Mouse (Mus musculus): Measurements from ENCODE around the gene Farsa. TPM values are rescaled to one million over a fixed set of nuclear protein-coding genes. Genes with fewer than 3 reads are reported as not detected.
A peak's percentile ranks its signal among the peaks of the same experiment; 100 is the strongest.
"Not testable (repeated sequence)": the region's sequence is repeated elsewhere in the genome, so short reads cannot be mapped to it uniquely, and the experiment has no call there.

Gene Farsa
- polyA plus RNA-seq, 1 experiment from 2014 or later, result 103 TPM

GRCm38 (mm10) chr8:84822723-84823122, 34.1 kb upstream of the Farsa start, which contains the start of gene Dand5:
TSS of gene Dand5 (minus strand) at chr8:84822823.
- Histone ChIP-seq H3K27ac (no peak within 1 kb of the TSS), H3K4me2 (peak within 1 kb of the TSS; percentile 56), H3K9me3 (replicated peaks) (no peaks in the 10 kb centered on the region), H3K36me3 (no peaks in the 10 kb centered on the region), H3K4me1 (peaks cover 9% of the 10 kb centered on the region), H3K9ac (no peak within 1 kb of the TSS), H3K4me3 (replicated peaks) (peak within 1 kb of the TSS; percentile 25), H3K27me3 (no peaks in the 10 kb centered on the region)
- 50% methylated on average over 3 of the region's 3 CpGs for WGBS
- no peak; the same call in 1 of the 2 replicates for ATAC-seq (replicated peaks; ENCODE audit: low FRiP score)

DNA sequence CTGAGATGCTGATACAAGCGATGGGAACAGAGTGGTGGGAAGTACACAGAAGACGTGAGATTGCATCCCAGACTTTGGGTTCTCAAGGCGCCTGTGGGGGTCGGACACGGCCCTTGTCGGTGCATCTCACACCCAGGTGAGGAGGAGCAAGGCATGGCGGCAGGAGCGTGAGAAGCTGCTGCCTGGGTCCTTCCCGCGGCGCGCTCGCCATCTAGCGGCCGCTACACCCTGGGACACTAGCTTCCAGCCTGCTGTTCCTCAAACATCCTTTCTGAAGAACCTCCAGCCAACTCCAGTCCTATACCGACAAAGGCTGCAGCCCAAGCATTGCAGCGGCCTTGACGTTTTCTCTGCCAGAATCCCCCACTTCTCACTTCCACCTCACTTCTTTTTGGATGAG, 33.1 kb upstream of the Farsa start:
- 1% methylated on average over 18 of the region's 18 CpGs for WGBS

GRCm38 (mm10) chr8:84825636-84826035, 31.2 kb upstream of the Farsa start:
- H3K4me1 ChIP-seq, result peaks cover 9% of the 10 kb centered on the region
- WGBS, result 56% methylated on average over 4 of the region's 4 CpGs
- H3K9me3 ChIP-seq (replicated peaks), result no peaks in the 10 kb centered on the region
- no peak overlapping the region for H3K9ac ChIP-seq
- H3K36me3 ChIP-seq, result no peaks in the 10 kb centered on the region
- H3K27ac ChIP-seq, result no peak overlapping the region
- no peak for ATAC-seq (replicated peaks; ENCODE audit: low FRiP score)
- no peaks in the 10 kb centered on the region for H3K27me3 ChIP-seq
- no peak overlapping the region for H3K4me3 ChIP-seq (replicated peaks)
- no peak overlapping the region for H3K4me2 ChIP-seq

More for the DNA sequence above, 33.1 kb upstream of the Farsa start:
- no peak overlapping the region for H3K27ac ChIP-seq
- H3K9ac ChIP-seq, result no peak overlapping the region
- peaks cover 9% of the 10 kb centered on the region for H3K4me1 ChIP-seq
- H3K9me3 ChIP-seq (replicated peaks), result no peaks in the 10 kb centered on the region
- H3K4me3 ChIP-seq (replicated peaks), result peak overlapping the region; percentile 25
- peak overlapping the region; percentile 56 for H3K4me2 ChIP-seq
- ATAC-seq (replicated peaks; ENCODE audit: low FRiP score), result peak; percentile 80
- H3K36me3 ChIP-seq, result no peaks in the 10 kb centered on the region
- no peaks in the 10 kb centered on the region for H3K27me3 ChIP-seq

- WGBS, result 92% methylated on average over 2 of the region's 2 CpGs
- not testable (repeated sequence) for H3K9me3 ChIP-seq (replicated peaks); H3K4me3 ChIP-seq (replicated peaks); H3K4me2 ChIP-seq; H3K27me3 ChIP-seq; H3K27ac ChIP-seq; H3K9ac ChIP-seq; H3K36me3 ChIP-seq; ATAC-seq (replicated peaks; ENCODE audit: low FRiP score)
- H3K4me1 ChIP-seq, result peaks cover 10% of the 10 kb centered on the region
Measured at GRCm38 (mm10) chr8:84826518-84826917, 30.3 kb upstream of the Farsa start.

- H3K4me1 ChIP-seq, result peaks cover 34% of the 10 kb centered on the region
- H3K27me3 ChIP-seq, result no peaks in the 10 kb centered on the region
- WGBS, result 82% methylated on average over 11 of the region's 11 CpGs
Measured at GRCm38 (mm10) chr8:84831490-84831889, 25.3 kb upstream of the Farsa start, which contains the start of gene Gadd45gip1. TSS of gene Gadd45gip1 (plus strand) at chr8:84831522.

DNA sequence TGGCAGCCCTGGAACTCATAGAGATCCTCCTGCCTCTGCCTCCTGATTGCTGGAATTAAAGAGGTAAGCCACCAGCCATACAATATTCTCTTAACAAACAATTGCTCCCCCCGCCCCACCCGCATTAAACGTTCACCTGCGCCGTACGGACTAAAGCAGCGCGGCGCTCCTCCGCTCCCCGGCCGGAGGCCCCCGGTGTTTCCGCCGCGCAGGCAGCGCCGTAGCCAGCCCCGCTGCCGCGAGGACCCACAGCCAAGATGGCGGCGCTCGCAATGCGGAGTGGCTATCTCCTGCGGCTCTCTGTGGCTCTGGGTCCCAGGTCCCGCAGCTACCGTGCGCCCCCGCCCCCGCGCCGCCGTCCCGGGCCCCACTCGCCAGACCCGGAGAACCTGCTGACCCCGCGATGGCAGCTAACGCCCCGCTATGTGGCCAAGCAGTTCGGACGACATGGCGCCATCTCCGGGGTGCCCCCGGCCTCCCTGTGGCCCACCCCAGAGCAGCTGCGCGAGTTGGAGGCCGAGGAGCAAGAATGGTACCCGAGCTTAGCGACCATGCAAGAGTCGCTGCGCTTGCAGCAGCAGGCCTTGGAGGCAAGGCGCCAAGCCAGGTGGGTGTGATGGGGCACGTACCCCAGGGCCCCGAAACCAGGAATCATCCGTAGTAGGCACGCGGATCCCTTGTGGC, 24.6 kb upstream of the Farsa start:
- Histone ChIP-seq H3K4me3 (replicated peaks) (peak overlapping the region; percentile 89), H3K9me3 (replicated peaks) (no peaks in the 10 kb centered on the region), H3K9ac (peak overlapping the region; percentile 96), H3K36me3 (peaks cover 37% of the 10 kb centered on the region), H3K4me1 (peaks cover 41% of the 10 kb centered on the region), H3K27ac (peak overlapping the region; percentile 94), H3K27me3 (no peaks in the 10 kb centered on the region), H3K4me2 (peak overlapping the region; percentile 68)
- under 1% methylated on average over 57 of the region's 59 CpGs for WGBS
- ATAC-seq (replicated peaks; ENCODE audit: low FRiP score), result peak; percentile 59

More at GRCm38 (mm10) chr8:84831490-84831889, 25.3 kb upstream of the Farsa start, which contains the start of gene Gadd45gip1:
- H3K4me2 ChIP-seq, result peak within 1 kb of the TSS; percentile 68
- ATAC-seq (replicated peaks; ENCODE audit: low FRiP score), result no peak
- H3K9ac ChIP-seq, result peak within 1 kb of the TSS; percentile 96
- H3K27ac ChIP-seq, result peak within 1 kb of the TSS; percentile 94
- H3K36me3 ChIP-seq, result peaks cover 31% of the 10 kb centered on the region
- H3K9me3 ChIP-seq (replicated peaks), result no peaks in the 10 kb centered on the region
- H3K4me3 ChIP-seq (replicated peaks), result peak within 1 kb of the TSS; percentile 89

GRCm38 (mm10) chr8:84832759-84833742, 23.7 kb upstream of the Farsa start:
- H3K9ac ChIP-seq, result peak overlapping the region; percentile 96
- WGBS, result 55% methylated on average over 10 of the region's 10 CpGs
- no peaks in the 10 kb centered on the region for H3K9me3 ChIP-seq (replicated peaks)
- H3K4me2 ChIP-seq, result peak overlapping the region; percentile 68
- peaks cover 49% of the 10 kb centered on the region for H3K4me1 ChIP-seq
- peak overlapping the region; percentile 94 for H3K27ac ChIP-seq
- no peak for ATAC-seq (replicated peaks; ENCODE audit: low FRiP score)
- peak overlapping the region; percentile 89 for H3K4me3 ChIP-seq (replicated peaks)
- H3K27me3 ChIP-seq, result no peaks in the 10 kb centered on the region
- peaks cover 46% of the 10 kb centered on the region for H3K36me3 ChIP-seq

DNA sequence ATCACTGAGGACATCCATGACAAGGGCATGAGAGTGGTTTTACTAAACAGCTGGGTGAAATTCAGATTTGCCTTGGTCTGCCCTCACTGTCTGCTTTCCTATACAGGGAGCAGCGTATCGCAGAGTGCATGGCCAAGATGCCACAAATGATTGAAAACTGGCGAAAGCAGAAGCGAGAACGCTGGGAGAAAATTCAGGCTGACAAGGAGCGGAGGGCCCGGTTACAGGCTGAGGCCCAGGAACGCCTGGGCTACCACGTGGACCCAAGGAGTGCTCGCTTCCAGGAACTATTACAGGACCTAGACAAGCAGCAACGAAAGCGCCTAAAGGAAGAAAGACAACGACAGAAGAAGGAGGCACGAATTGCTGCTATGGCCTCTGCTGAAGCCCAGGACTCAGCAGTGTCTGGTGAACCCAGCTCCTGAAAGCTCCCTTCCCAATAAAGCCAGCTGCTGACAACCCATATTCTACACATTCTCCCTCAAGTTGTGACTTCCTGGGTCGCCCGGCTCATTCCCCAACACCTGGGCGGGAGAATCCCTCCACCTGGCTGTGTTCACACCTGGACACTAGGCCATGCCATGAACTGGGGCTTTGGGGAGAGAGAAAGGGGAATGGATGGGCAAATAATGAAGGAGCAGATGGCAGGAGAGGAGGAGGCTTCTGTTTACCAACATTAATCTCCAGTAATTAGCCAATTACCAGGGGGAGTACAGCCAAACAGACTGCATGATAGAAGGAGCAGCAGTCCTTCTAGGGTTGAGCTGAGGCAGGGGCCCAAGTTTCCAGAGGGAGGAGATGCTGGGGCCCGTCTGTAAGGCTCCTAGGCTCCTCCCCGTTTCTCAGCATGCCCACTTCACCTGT, 22.6 kb upstream of the Farsa start:
- peaks cover 59% of the 10 kb centered on the region for H3K4me1 ChIP-seq
- no peak overlapping the region for H3K4me2 ChIP-seq
- no peak overlapping the region for H3K27ac ChIP-seq
- no peaks in the 10 kb centered on the region for H3K27me3 ChIP-seq
- ATAC-seq (replicated peaks; ENCODE audit: low FRiP score), result no peak
- H3K4me3 ChIP-seq (replicated peaks), result no peak overlapping the region
- no peak overlapping the region for H3K9ac ChIP-seq
- 88% methylated on average over 19 of the region's 19 CpGs for WGBS
- peaks cover 57% of the 10 kb centered on the region for H3K36me3 ChIP-seq
- H3K9me3 ChIP-seq (replicated peaks), result no peaks in the 10 kb centered on the region

- H3K4me3 ChIP-seq (replicated peaks), result no peak overlapping the region
- peak overlapping the region; percentile 18; the same call in 1 of the 2 replicates for H3K27ac ChIP-seq
- no peak for ATAC-seq (replicated peaks; ENCODE audit: low FRiP score)
- H3K9ac ChIP-seq, result no peak overlapping the region
- H3K4me2 ChIP-seq, result no peak overlapping the region
- H3K27me3 ChIP-seq, result no peaks in the 10 kb centered on the region
- no peaks in the 10 kb centered on the region for H3K9me3 ChIP-seq (replicated peaks)
- H3K4me1 ChIP-seq, result peaks cover 66% of the 10 kb centered on the region
- 72% methylated on average over 10 of the region's 10 CpGs for WGBS
- peaks cover 57% of the 10 kb centered on the region for H3K36me3 ChIP-seq
Measured at GRCm38 (mm10) chr8:84834866-84835855, 21.6 kb upstream of the Farsa start.

DNA sequence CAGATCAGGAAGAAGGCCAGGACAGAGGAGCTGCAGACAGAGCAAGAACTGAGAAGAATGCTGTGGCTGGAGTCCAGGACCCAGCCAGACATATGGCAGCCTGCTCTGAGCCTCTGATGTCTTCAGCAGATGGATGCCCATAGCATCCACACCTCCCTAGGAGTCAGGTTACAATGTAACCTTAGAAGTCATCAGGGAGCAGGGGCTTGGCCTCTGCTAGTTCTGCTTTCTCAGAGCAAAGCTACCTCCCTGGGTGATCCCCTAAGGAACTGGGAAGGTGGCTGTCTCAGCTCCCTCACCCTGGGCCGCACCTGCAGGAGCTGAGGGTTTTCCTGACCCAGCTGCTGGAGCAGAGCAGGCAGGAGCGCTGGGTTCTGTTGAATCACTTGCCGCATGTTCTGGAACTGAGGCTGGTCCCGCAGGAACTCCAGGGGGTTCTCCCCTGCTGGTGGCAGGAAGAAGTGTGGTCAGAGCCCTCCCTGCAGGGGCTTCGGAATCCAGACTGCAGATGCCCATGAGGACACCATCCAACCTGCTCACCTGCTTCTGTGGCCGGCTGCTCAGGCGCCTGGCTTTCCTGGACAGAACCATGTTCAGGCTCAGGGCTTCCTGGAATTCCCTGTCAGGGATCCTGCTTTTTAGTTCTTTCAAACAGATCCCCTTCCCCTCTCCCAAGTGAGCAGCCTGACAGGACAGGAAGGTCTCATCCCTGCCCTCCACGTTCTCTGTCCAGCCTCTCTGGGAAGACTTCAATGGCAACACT, 19.5 kb upstream of the Farsa start:
- peaks cover 70% of the 10 kb centered on the region for H3K36me3 ChIP-seq
- ATAC-seq (replicated peaks; ENCODE audit: low FRiP score), result peak; percentile 16; the same call in 1 of the 2 replicates
- H3K27ac ChIP-seq, result peak overlapping the region; percentile 68
- no peak overlapping the region for H3K9ac ChIP-seq
- H3K9me3 ChIP-seq (replicated peaks), result no peaks in the 10 kb centered on the region
- no peak overlapping the region for H3K4me2 ChIP-seq
- 32% methylated on average over 8 of the region's 8 CpGs for WGBS
- no peaks in the 10 kb centered on the region for H3K27me3 ChIP-seq
- no peak overlapping the region for H3K4me3 ChIP-seq (replicated peaks)
- peaks cover 62% of the 10 kb centered on the region for H3K4me1 ChIP-seq

Measured in kidney, embryonic 15.5 days (tissue).